In the genomic region with DNA sequence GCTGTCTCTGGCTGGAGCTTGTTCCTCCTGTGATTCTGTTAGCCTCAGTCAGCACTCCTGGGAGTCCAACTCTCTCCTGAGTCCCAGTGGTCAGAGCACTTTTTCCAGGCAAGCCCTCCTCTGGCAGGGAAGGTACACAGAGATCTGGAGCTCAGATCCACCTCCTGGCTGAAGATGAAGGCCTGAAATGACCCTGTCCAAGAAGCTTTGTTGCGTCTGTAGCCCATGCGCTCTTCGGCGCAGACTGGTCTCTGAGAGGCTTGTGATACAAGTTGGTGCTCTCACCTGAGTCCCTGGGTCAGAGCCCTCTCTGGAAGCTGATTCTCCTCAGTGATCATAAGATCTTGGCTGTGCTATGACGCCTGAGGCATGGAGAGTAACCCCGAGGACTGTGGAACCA, we compare ENCODE assay signal across 47 mouse cellular contexts. TPM values are rescaled to one million over a fixed set of nuclear protein-coding genes. Genes with fewer than 3 reads are reported as not detected.
"Had no signal": no experiment of that assay in that cellular context is flagged by ENCODE, and none has a peak within 500 bp of the region (broad histone marks: within the 10 kb centered on the region; RNA-seq: fewer than 3 reads in every experiment).

No protein-coding gene starts in this region.

- ATAC-seq: liver, embryonic 12.5 days; liver, postnatal 0 days; lung, postnatal 0 days; midbrain, embryonic 13.5 days; midbrain, embryonic 15.5 days; midbrain, embryonic 16.5 days had no signal

- H3K36me3 ChIP-seq: limb, embryonic 10.5 days; limb, embryonic 12.5 days; limb, embryonic 13.5 days; limb, embryonic 15.5 days; liver, embryonic 12.5 days; liver, embryonic 13.5 days; liver, embryonic 15.5 days; lung, embryonic 15.5 days; midbrain, embryonic 10.5 days; midbrain, embryonic 12.5 days; midbrain, embryonic 13.5 days; midbrain, embryonic 15.5 days; neural tube, embryonic 12.5 days; neural tube, embryonic 13.5 days had no signal

- H3K4me2 ChIP-seq: limb, embryonic 12.5 days; limb, embryonic 13.5 days; limb, embryonic 15.5 days; liver, embryonic 11.5 days; liver, embryonic 12.5 days; liver, embryonic 13.5 days; liver, embryonic 15.5 days; lung, embryonic 14.5 days; lung, embryonic 15.5 days; midbrain, embryonic 11.5 days; midbrain, embryonic 12.5 days; midbrain, embryonic 13.5 days; midbrain, embryonic 15.5 days; neural tube, embryonic 12.5 days; neural tube, embryonic 13.5 days had no signal

- H3K9me3 ChIP-seq: limb, embryonic 10.5 days; limb, embryonic 13.5 days; limb, embryonic 15.5 days; liver, embryonic 13.5 days; liver, embryonic 15.5 days; lung, embryonic 15.5 days; midbrain, embryonic 13.5 days; midbrain, embryonic 15.5 days; neural tube, embryonic 13.5 days had no signal

- H3K27ac ChIP-seq: limb, embryonic 10.5 days; limb, embryonic 12.5 days; limb, embryonic 13.5 days; limb, embryonic 15.5 days; liver, embryonic 12.5 days; liver, embryonic 13.5 days; liver, embryonic 14.5 days; liver, embryonic 15.5 days; lung, embryonic 15.5 days; macrophage; midbrain, embryonic 10.5 days; midbrain, embryonic 12.5 days; midbrain, embryonic 13.5 days; midbrain, embryonic 15.5 days; neural tube, embryonic 12.5 days; neural tube, embryonic 13.5 days had no signal

- H3K27me3 ChIP-seq: limb, embryonic 12.5 days; limb, embryonic 13.5 days; limb, embryonic 15.5 days; liver, embryonic 12.5 days; liver, embryonic 13.5 days; liver, embryonic 15.5 days; lung, embryonic 15.5 days; megakaryocyte, embryonic 14.5 days; midbrain, embryonic 12.5 days; midbrain, embryonic 13.5 days; midbrain, embryonic 15.5 days; neural tube, embryonic 12.5 days; neural tube, embryonic 13.5 days had no signal

- H3K4me3 ChIP-seq: limb, embryonic 10.5 days; limb, embryonic 12.5 days; limb, embryonic 13.5 days; limb, embryonic 15.5 days; liver, embryonic 12.5 days; liver, embryonic 13.5 days; liver, embryonic 15.5 days; lung, embryonic 15.5 days; megakaryocyte, embryonic 14.5 days; midbrain, embryonic 10.5 days; midbrain, embryonic 12.5 days; midbrain, embryonic 13.5 days; midbrain, embryonic 15.5 days; myocyte; neural tube, embryonic 12.5 days; neural tube, embryonic 13.5 days had no signal

- H3K4me1 ChIP-seq: limb, embryonic 10.5 days; limb, embryonic 12.5 days; limb, embryonic 13.5 days; limb, embryonic 15.5 days; liver, embryonic 12.5 days; liver, embryonic 13.5 days; liver, embryonic 15.5 days; lung, embryonic 15.5 days; megakaryocyte, embryonic 14.5 days; midbrain, embryonic 10.5 days; midbrain, embryonic 12.5 days; midbrain, embryonic 13.5 days; midbrain, embryonic 15.5 days; neural tube, embryonic 12.5 days; neural tube, embryonic 13.5 days had no signal

- H3K9ac ChIP-seq: limb, embryonic 12.5 days; limb, embryonic 13.5 days; limb, embryonic 15.5 days; liver, embryonic 12.5 days; liver, embryonic 13.5 days; liver, embryonic 14.5 days; liver, embryonic 15.5 days; liver, postnatal 0 days; lung, embryonic 14.5 days; lung, embryonic 15.5 days; midbrain, embryonic 12.5 days; midbrain, embryonic 13.5 days; midbrain, embryonic 15.5 days; neural tube, embryonic 12.5 days; neural tube, embryonic 13.5 days had no signal

- DNase-seq: left cerebral cortex, postnatal 4 days; liver; liver, embryonic 13.5 days; liver, postnatal 0 days; lung, adult 18-20 months; lung, adult 2 months; lung, embryonic 14.5 days; lung, postnatal 10 days; lung, postnatal 14 days; lung, postnatal 36 days; lung, postnatal 4 days; midbrain, embryonic 14.5 days had no signal

RNA-seq across cellular contexts. Expression of a gene that starts 35.2 kb away (rescaled TPM):
- total RNA-seq: left cerebral cortex, postnatal 14 days; left cerebral cortex, postnatal 25 days; left cerebral cortex, postnatal 36 days; left cerebral cortex, postnatal 4 days; liver, adult 2 months; megakaryocyte progenitor cell, adult 5-6 weeks; megakaryocyte, adult 5-6 weeks; megakaryocyte-erythroid progenitor cell, adult 5-6 weeks; midbrain, postnatal 0 days; monocyte, adult 5-6 weeks had no signal
- polyA plus RNA-seq: limb, embryonic 10.5 days; limb, embryonic 11.5 days; limb, embryonic 12.5 days; limb, embryonic 13.5 days; limb, embryonic 14.5 days; limb, embryonic 15.5 days; liver, adult 2 months; liver, embryonic 11.5 days; liver, embryonic 12.5 days; liver, embryonic 13.5 days; liver, embryonic 14.5 days; liver, embryonic 15.5 days; liver, embryonic 16.5 days; lung, adult 2 months; lung, embryonic 14.5 days; lung, embryonic 15.5 days; lung, embryonic 16.5 days; lung, postnatal 0 days; macrophage; midbrain, embryonic 10.5 days; midbrain, embryonic 12.5 days; midbrain, embryonic 13.5 days; midbrain, embryonic 14.5 days; midbrain, embryonic 15.5 days; midbrain, embryonic 16.5 days; midbrain, postnatal 0 days; myocyte; neural tube, embryonic 11.5 days; neural tube, embryonic 12.5 days; neural tube, embryonic 13.5 days had no signal
